Mouse (Mus musculus) lung, postnatal 0 days (tissue): ENCODE data around the gene Ctdsp2. TPM values are rescaled to one million over a fixed set of nuclear protein-coding genes. Genes with fewer than 3 reads are reported as not detected.

Experiments
- ATAC-seq: fragments of 200-750 bp; cut with Nextera tagmentation; 2 replicates; pipeline ENCODE4 v1.8.0; 2017; ENCODE audit warnings: moderate library complexity
- DNase-seq: peaks from one replicate; pipeline ENCODE4 v3.0.0-alpha.2; 2016; ENCODE audit warnings: low spot score
- H3K27ac ChIP-seq: fragments of 300-500 bp; sonication (generic); 2 replicates; pipeline ENCODE4 v1.5.1; 2014; ENCODE audit warnings: antibody characterized with exemption, mild to moderate bottlenecking, low read length, mixed read lengths
- H3K27me3 ChIP-seq: fragments of 300-500 bp; sonication (generic); replicated peaks from 2 replicates; pipeline ENCODE4 v1.6.1; 2014; ENCODE audit warnings: low read length, mixed read lengths; ENCODE audit not compliant: insufficient read depth
- H3K36me3 ChIP-seq: fragments of 300-500 bp; sonication (generic); 2 replicates; pipeline ENCODE4 v1.6.1; 2014; ENCODE audit warnings: low read length, mixed read lengths; ENCODE audit not compliant: insufficient read depth
- H3K4me1 ChIP-seq: fragments of 300-500 bp; sonication (generic); 2 replicates; pipeline ENCODE4 v1.6.1; 2014; ENCODE audit warnings: antibody characterized with exemption, low read depth, low read length, mixed read lengths; ENCODE audit not compliant: insufficient read depth
- H3K4me2 ChIP-seq: fragments of 300-500 bp; sonication (generic); replicated peaks from 2 replicates; pipeline ENCODE4 v1.6.1; 2014; ENCODE audit warnings: low read depth, mild to moderate bottlenecking, low read length, moderate library complexity, mixed read lengths
- H3K4me3 ChIP-seq: fragments of 300-500 bp; sonication (generic); 2 replicates; pipeline ENCODE4 v1.5.1; 2014; ENCODE audit warnings: low read depth, low read length
- H3K9ac ChIP-seq: fragments of 300-500 bp; sonication (generic); replicated peaks from 2 replicates; pipeline ENCODE4 v1.6.1; 2014; ENCODE audit warnings: low read depth, mild to moderate bottlenecking
- H3K9me3 ChIP-seq: fragments of 300-500 bp; sonication (generic); 2 replicates; pipeline ENCODE4 v1.6.1; 2016; ENCODE audit warnings: low read length, mixed read lengths
- CTCF ChIP-seq: IDR thresholded peaks from 2 replicates; pipeline ENCODE4 v1.5.1; 2016; ENCODE audit warnings: antibody characterized with exemption, mild to moderate bottlenecking
- EP300 ChIP-seq: IDR thresholded peaks from 2 replicates; pipeline ENCODE4 v1.6.1; 2016; ENCODE audit warnings: antibody characterized with exemption, mild to moderate bottlenecking, control low read depth
- WGBS: fragments of 180-500 bp; shearing (Covaris S2); extraction: QIAGEN DNeasy Blood & Tissue Kit; methylation state at CpG from one replicate; pipeline ENCODE4 v1.1.7; 2014; 5-methylcytosine and 5-hydroxymethylcytosine counted together
- polyA plus RNA-seq: library from polyadenylated mRNA; unstranded; fragments of >200 nt; fragmentation: Nextera tagmentation; extraction: Ambion mirVana; gene quantifications from 2 replicates; pipeline ENCODE4 v1.2.1, GENCODE M21; 2015

The Ctdsp2 gene
- polyA plus RNA-seq, 1 experiment from 2014 or later: 63.9 TPM

DNA sequence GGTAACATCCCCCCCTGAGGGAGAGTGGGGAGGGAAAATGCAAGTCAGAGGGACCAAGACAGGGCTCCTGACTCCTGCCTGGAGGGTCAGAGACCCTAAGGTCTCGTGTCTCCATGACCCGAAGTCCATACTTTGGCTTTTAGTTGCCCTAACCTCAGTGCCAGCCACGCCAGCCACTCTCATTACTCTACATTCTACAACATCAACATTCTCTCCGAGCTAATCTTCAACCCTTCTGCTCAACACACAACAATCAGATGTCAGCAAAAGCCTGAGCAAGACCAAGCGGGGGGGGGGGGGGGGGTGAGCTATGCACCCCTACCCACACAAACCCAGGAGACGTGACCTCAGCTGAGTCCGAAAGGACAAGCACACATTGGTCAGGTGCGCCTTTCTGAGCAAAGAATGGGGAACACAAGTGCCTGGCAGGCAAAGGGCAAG is 54.8 kb downstream of the Ctdsp2 start:
- Histone ChIP-seq H3K36me3 (no peaks in the 10 kb centered on the region), H3K9me3 (no peaks in the 10 kb centered on the region), H3K4me1 (no peaks in the 10 kb centered on the region), H3K27ac (no peak overlapping the region), H3K27me3 (no peaks in the 10 kb centered on the region), H3K9ac (no peak overlapping the region), H3K4me3 (no peak overlapping the region), H3K4me2 (no peak overlapping the region)
- DNase-seq: no peak
- ATAC-seq: no peak
- TF ChIP-seq CTCF (no peak), EP300 (no peak)
- WGBS: 76% methylated on average over 7 of the region's 8 CpGs

DNA sequence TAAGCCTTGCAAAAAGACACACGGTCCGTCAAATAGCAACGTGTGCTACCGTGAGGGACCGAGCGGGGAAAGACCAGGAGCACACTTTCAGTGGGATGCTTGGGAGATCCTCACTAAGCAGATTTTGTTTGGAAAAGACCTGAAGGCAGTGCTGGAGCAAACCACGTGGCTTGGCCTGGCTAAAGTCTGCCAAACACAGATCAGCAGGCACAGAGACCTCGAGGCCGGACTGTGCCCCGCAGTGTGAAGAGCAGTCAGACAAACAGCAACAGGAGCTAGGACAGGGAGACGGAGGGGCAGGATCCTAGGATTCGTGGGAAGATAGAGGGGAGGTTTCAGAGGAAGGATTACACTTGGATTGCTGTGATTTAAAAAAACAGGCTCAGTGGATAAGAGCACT is 57.8 kb downstream of the Ctdsp2 start:
- no peak for ATAC-seq
- no peaks in the 10 kb centered on the region for H3K36me3 ChIP-seq
- WGBS: 72% methylated on average over 12 of the region's 12 CpGs

DNA sequence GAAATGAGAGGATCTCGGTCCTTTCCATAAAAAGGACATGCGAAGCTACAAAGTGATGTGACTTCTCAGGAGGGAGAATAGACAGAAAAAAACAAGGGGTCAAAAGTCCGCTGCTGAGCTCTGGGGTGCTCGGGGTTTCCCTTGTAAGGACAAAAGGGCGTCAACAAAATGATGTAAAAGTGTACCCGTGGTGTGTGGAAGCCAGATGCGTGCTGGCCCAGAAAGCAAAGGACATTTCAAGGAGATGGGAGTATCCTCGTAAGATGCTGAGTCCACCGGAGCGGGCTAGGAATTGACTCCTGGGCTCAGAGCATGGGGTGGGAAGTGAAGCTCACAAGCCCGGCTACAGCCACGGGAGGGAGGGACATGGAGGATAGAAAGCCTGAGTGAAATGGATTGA is 59.1 kb downstream of the Ctdsp2 start:
- no peaks in the 10 kb centered on the region for H3K27me3 ChIP-seq
- 78% methylated on average over 12 of the region's 12 CpGs for WGBS

More for the DNA sequence above, 57.8 kb downstream of the Ctdsp2 start:
- Histone ChIP-seq H3K4me3 (no peak overlapping the region), H3K4me1 (no peaks in the 10 kb centered on the region), H3K27ac (no peak overlapping the region), H3K27me3 (no peaks in the 10 kb centered on the region), H3K9ac (no peak overlapping the region), H3K4me2 (no peak overlapping the region), H3K9me3 (no peaks in the 10 kb centered on the region)
- DNase-seq: no peak
- no peak for TF ChIP-seq EP300
- TF ChIP-seq CTCF: no peak

DNA sequence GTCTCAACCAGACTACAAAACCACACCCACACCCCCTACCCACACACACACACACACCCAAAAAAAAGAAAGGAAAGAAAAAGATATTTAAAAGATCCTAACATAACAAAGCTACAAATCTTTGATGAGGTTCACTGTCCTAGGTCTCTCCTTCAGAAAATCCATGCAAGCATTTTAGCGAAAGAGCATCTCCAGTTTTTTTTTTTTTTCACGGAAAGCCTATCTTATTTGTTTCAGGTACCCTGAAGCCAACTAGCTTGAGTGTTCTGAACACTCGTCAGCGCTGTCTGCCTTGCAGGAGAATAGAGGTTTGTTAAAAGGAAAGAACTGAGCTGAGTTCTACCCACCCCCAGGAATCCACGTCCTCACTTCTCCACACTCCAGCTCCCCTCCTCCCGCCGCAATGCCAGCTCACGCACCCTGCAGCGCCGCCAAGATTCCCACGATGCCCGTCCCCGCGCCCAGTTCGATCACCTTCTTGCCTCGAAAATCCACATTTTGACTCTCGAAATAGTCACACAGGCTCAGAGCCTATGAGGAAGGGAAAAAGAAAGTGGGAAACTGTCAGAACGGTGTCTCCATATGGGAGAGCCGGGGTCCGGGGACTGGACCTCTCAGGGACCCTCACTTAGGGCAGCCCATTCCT is 62.2 kb downstream of the Ctdsp2 start:
- Histone ChIP-seq H3K27me3 (no peaks in the 10 kb centered on the region), H3K4me3 (peak overlapping the region; percentile 69), H3K4me1 (peaks cover 3% of the 10 kb centered on the region; the same call in 1 of the 2 replicates), H3K9ac (peak overlapping the region; percentile 46), H3K9me3 (no peaks in the 10 kb centered on the region), H3K4me2 (peak overlapping the region; percentile 97), H3K36me3 (no peaks in the 10 kb centered on the region), H3K27ac (no peak overlapping the region)
- TF ChIP-seq EP300 (no peak), CTCF (no peak)
- DNase-seq (peak; percentile 36), ATAC-seq (no peak)
- WGBS: 2% methylated on average over 20 of the region's 20 CpGs

More for the DNA sequence above, 59.1 kb downstream of the Ctdsp2 start:
- ATAC-seq (no peak), DNase-seq (no peak)
- Histone ChIP-seq H3K9ac (no peak overlapping the region), H3K4me3 (no peak overlapping the region), H3K9me3 (no peaks in the 10 kb centered on the region), H3K4me1 (peaks cover 3% of the 10 kb centered on the region; the same call in 1 of the 2 replicates), H3K4me2 (no peak overlapping the region), H3K27ac (no peak overlapping the region), H3K36me3 (no peaks in the 10 kb centered on the region)
- no peak for TF ChIP-seq EP300
- no peak for TF ChIP-seq CTCF

DNA sequence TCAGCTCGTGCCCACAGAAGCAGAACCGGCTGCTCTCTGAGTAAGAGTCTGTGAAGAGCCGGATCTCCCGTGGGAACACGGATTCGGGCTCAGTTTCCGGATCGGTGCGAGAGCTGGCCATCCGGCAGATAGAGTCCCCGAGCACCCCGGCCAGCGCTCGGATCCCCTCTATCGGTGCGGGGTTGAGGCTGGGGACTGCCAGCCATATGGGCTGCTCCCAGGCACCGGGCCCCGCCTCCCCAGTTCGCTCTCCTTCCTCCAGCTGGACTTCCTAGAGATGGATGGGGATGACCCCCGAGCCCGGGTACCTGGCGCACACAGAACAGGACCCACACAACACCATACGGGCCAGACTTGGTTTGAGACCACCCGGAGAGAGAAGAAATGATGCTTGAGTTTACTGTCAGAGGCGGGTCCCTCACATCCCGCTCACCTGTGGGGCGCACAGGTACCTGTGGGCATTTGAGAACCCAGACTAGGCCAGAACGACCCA is 62.8 kb downstream of the Ctdsp2 start, which contains the start of the genes Mettl1 and Eef1akmt3:
Gene Mettl1 (plus strand): TSS at position 141 of the 493 bp plus-strand sequence.
Gene Eef1akmt3 (minus strand): TSS at position 240 of the 493 bp plus-strand sequence.
- peak within 1 kb of the TSS; percentile 46 for H3K9ac ChIP-seq
- TF ChIP-seq EP300 (no peak), CTCF (no peak)
- H3K9me3 ChIP-seq: no peaks in the 10 kb centered on the region
- H3K27ac ChIP-seq: 0 out of 2 replicates have a peak within 1 kb of the TSS, but pooled peaks have one; percentile 4
- peak within 1 kb of the TSS; percentile 69 for H3K4me3 ChIP-seq
- ATAC-seq (peak; percentile 49), DNase-seq (peak; percentile 33)
- WGBS: under 1% methylated on average over 28 of the region's 28 CpGs
- peak within 1 kb of the TSS; percentile 97 for H3K4me2 ChIP-seq
- no peaks in the 10 kb centered on the region for H3K36me3 ChIP-seq
- H3K4me1 ChIP-seq: peaks cover 3% of the 10 kb centered on the region; the same call in 1 of the 2 replicates
- no peaks in the 10 kb centered on the region for H3K27me3 ChIP-seq

DNA sequence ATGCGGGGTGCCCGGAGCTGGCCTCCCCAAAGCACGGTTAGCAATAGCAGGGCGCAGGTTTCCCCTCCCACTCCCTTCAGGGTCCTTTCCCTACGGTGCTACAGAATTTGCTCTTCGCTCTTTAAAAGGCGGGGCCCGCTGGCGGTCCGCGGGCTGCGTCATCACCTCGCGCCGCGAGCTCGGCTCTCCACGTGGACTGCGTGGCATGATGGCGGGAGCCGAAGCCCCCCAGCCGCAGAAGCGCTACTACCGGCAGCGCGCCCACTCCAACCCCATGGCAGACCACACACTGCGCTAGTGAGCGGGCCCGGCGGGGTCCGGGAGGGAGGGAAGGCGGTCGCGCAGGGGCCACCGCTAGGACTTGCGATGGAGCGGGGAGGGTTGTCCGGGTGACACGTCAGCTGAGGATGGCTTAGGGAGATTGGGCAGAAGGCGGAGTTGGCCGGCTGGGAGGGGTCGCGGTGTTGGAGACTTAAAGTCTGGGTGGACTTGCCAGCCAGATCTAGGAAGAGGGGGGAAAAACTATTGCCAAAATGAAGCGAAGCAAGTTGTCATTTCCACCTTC is 63.3 kb downstream of the Ctdsp2 start:
- H3K9ac ChIP-seq: peak overlapping the region; percentile 46; the same call in 1 of the 2 replicates
- H3K27me3 ChIP-seq: no peaks in the 10 kb centered on the region
- no peaks in the 10 kb centered on the region for H3K36me3 ChIP-seq
- H3K4me2 ChIP-seq: peak overlapping the region; percentile 97
- H3K4me1 ChIP-seq: peaks cover 3% of the 10 kb centered on the region; the same call in 1 of the 2 replicates
- ATAC-seq (peak; percentile 94), DNase-seq (peak; percentile 88)
- peak overlapping the region; percentile 69 for H3K4me3 ChIP-seq
- H3K9me3 ChIP-seq: no peaks in the 10 kb centered on the region
- no peak for TF ChIP-seq EP300
- no peak for TF ChIP-seq CTCF
- WGBS: under 1% methylated on average over 44 of the region's 44 CpGs
- H3K27ac ChIP-seq: 0 out of 2 replicates have a peak overlapping the region, but pooled peaks have one; percentile 4
